Mouse (Mus musculus) gastrocnemius, adult 18-20 months (tissue): Measurements from ENCODE around the gene Rps6kc1. TPM values are rescaled to one million over a fixed set of nuclear protein-coding genes. Genes with fewer than 3 reads are reported as not detected.

Experiments
- DNase-seq: peaks from one replicate; pipeline ENCODE4 v3.0.0; 2021; ENCODE audit warnings: low spot score
- total RNA-seq, 2 experiments: library from RNA; stranded (reverse); gene quantifications; 2 replicates each; pipeline ENCODE4 v1.2.3; 2021

Gene Rps6kc1
- total RNA-seq, 2 experiments from 2014 or later = 18.2 to 18.7 TPM

DNA sequence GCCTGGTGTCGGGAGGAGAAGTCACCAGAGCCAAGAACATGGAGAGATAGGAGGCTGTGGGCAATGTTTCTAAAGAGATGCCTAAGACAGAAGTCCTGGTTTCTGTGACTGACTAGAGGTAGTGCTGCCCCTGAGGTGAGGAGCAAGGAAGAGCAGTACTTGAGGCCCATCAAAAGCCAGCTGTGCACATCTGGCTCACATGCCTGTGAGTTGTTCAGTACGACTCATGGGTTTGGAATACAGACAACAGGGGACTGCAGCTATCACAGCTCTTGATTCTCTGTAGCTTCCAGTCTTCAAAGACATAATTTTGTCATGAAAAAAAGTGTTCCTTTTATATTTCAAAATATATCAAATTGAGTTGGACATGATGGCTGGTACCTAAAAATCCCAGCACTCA is 10.5 kb downstream of the Rps6kc1 start:
- DNase-seq = no peak

DNA sequence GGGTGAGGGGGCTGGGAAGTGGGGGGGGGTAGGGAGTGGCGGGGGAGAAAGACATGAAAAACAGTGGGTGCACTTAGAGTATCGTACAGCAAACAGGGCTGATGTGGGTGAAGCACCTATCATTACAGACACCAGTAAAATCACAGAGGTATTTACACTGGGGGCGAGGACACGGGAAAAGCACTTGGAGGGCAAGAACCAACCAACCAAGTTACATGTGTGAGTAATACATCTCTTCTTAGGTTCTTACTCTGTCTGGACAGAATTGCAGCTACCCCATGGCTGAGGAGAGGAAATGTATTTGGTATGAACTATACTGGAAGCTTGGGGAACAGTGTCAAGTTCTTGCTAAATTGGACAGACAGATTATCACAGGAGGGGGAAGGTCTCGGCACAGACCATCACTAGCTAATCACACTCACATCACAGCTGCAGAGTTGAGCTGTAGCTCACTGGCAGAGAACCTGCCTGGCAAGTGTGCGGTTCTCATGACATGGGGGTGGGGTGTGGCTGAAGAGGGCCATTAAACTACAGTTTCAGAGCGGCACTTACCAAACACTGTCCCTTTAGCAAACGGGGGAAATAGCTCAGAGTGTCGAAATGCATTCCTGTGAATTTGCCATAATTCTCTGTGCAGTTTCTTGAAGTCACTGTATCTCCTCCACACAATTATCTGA is 12.5 kb downstream of the Rps6kc1 start:
- DNase-seq = peak; percentile 28

DNA sequence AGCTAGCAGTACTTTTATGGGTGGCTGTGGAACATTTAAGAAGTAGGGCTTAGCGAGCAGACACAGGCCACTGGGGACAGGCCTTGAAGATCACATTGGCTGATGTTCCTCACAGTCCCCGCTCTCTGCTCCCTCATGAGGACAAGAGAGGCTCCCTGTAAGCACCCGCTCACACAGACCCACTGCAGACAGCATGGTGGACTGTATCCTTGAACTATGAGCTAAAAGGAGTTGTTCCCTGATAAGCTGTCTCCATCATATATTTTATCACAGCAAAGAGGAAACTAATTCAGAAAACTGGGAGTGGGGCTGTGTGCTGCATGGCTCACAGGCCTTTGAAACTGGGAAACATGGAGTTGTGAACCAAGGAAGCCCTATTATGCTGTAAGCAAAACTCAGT is 13.4 kb downstream of the Rps6kc1 start:
- no peak for DNase-seq

DNA sequence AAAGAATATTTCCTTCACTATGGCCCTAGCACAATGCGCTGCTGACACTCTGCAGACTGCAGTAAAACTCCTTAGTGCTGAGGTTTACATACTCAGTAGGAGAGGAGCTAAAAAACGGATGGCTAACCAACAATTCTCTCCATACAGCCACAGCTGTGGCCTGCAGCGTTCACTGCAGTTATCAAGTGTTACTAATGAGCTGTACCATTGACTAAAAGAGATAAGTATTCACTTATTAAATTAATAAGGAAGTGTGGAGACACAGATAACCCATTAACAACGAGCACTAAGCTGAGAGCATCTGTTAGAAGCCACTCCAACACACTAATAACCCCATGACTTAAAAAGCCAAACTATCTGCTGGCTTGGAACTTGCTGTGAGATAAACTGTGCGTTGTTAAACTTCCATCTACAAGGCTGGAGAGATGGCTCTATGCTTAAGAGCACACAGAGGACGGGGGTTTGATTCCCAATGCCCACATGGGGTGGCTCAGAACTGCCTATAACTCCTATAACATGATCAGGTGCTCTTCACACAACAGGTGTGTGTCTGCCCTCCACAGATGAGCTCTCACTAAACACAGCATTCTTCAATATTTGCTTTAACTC is 17.9 kb downstream of the Rps6kc1 start:
- no peak for DNase-seq

DNA sequence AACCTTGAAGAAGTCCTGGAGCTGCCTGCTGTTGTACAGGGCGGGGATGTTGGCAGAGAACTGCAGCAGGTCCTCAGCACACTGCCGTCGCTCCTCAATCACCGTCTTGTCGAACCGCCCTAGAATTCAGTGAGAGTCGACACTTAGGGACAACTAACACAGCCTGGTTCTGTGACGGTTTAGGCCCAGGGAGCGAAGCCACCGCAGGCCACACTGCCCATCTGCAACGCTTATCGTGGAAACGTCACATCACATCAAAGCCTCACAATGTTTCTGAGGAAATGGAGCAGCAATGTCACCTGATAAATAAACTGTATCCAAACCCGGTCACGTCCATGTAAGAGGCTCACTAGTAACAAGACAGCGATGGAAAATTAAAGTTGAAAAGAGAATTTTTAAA is 22.9 kb downstream of the Rps6kc1 start:
- no peak for DNase-seq

DNA sequence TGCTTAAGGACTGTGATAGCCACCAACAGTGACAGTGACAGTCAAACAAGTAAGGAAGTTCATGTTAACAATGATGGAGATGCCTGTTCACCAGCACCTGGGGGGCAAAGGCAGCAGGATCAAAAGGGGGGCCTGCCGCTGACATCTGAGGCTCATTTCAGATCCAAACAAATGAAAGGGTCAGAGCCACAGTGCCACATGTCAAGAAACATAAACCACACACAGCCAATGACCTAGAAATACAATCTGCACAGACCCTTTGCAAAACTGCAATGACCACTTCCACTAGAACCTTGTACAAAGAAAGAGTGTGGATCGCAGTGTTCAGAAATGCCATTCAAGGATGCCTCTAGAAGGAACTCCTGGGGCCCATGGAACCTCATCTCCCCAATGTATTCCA is 23.5 kb downstream of the Rps6kc1 start:
- no peak for DNase-seq

DNA sequence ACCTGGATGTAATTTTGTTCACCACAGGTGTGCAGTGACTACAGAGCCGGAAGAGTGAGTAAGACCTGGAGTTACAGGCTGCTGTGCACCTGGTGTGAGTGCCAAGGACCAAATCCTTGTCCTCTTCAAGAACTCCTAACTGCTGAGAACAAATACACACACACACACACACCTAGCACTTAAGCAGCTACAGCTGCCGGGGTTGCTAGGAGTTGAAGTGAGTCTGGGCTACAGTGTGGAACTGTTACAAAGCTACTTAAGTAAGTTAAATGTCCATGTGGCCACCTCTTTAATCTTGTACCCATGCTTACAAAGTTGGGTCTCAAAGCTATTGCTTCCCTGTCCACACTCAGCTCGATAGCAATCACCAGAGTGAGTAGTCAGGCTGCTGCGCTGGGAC is 25.6 kb downstream of the Rps6kc1 start:
- DNase-seq = no peak

DNA sequence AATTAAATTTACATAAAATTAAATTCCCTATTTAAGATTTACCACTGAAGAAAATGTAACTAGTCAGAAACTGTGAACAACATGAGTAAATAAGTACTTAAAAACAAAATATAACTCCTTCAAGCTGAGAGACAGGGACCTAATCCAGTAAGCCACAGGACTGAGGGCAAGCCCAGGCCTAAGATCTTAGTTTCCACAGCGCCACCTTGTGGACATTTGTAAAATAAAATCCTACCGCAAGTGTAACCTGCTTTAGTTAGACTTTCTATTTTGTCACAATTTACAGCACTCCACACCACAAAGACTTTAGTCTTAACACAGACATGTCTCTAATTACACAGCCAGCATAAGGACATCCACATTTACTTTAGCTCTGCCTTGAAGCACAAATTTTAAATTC is 30.1 kb downstream of the Rps6kc1 start:
- peak; percentile 64 for DNase-seq

DNA sequence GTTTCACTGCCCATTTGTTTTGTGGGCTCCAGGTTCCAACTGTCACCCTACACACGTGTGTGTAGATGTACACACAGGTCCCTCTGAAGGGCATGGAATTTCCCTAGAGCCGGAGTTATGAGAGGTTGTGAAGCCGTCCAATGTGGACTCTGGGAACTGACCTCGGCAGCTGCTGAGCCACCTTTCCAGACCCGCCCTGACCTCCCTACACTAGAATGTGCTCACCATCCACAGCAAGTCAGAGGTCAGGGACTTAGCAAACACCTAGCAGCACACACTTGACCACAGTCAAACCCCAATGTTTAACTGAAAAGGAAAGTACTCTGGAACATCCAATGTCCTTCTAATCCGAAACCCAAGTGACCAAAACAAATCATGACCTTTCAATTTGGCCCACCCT is 30.9 kb downstream of the Rps6kc1 start:
- DNase-seq = no peak

DNA sequence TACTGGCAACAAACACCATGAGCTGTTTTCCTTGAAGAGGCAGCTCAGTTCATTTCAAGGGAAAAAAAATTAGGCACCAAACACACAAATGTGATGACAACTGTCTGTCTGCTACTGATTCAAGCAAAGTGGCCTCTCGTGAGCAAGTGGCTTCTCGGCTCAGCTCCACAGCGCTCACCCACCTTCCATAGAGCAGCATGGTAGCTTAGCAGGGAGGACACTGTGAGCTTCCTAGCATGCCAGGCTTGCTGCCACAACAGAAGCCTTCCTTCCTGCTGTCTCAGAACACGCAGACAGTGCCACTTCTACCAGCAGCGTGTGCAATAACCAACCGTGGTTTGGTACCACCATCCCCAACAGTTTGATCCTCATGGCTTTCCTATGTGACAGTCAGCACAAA is 35.8 kb downstream of the Rps6kc1 start:
- DNase-seq = no peak

DNA sequence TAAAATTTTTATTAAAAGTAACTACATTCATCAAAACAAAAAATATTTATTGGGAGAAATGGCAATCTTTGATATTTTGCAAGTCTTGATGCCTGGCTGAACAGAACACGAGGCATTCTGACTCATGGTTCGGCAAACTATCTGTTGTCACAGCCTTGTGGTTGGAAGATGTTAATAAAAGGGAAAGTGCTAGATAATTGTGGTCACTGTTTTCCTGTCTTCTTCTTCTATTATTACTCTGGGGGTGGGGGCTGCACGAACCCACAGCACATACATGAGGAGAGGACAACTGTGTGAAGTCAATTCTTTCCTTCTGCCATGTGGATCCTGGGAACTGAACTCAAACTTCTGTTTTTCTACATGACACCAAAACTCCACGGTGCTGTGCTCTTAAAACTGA is 36.5 kb downstream of the Rps6kc1 start:
- no peak for DNase-seq

DNA sequence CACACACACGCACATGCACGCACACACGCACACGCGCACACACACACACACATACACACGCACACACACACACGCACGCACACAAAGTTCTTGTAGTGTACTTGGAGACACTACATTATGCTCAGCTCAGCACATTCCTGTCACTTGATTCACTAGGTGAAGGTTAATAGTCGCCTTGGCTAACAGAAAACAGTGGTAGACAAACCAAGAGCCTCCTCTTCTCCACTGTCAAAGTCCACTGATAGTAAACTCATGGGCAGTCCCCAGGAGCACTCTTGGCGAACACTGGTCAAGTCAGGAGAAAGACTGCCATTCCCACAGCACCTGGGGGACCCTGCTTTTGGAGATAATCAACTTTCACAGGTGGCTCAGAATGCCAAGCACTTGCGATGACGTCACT is 40.5 kb downstream of the Rps6kc1 start:
- no peak for DNase-seq

DNA sequence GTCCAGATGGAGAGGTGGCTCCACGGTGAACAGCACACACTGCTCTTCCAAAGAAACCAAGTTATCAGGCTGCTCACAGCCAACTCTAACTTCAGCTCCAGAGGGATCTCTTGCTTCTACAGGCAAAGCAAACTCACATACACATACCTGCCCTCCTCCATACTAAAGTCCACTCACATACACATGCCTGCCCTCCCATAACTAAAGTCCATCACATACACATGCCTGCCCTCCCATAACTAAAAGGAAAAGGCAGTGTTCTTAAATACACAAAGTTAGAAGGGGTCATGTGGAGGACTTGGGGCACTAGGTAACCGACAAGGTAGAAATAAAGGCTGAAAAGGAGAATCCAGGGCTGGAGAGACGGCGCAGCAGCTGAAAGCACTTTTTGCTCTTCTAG is 41.6 kb downstream of the Rps6kc1 start:
- DNase-seq = no peak

DNA sequence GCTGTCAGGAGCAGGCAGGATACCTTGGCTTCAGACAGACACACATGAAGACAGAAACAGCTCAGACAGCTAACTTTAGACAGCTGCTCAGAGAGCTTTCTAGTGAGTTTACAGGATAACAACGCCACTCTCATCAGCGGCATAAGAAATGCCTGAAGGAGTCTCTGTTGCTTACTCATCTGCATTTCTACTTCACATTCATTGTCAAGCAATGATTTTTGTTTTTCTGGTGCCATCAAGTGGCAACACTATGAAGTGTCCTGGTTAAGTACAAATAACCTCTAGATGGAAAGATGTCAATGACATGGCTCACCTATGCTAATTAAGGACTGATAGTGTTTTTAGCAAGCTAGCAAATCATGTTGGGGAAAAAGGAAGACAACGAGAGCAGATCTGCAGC is 42.8 kb downstream of the Rps6kc1 start:
- DNase-seq = no peak

DNA sequence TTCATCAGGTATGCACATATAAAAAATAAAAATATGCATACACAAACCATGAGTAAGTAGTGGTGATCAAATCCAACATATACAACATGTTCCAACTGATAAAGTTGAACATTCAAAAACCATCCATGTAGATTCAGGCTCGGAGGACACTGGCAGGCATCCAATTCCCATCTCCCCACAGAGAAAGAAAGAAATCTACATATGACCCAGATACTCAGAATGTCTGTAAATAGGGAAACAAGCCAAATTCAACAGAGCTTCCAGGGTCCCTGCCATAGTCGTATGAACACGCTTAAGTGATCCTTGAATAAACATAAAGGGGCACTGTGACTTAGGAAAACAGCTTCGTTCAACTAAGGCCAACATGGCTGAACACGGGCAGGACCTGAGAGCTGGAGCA is 49.9 kb downstream of the Rps6kc1 start:
- no peak for DNase-seq

DNA sequence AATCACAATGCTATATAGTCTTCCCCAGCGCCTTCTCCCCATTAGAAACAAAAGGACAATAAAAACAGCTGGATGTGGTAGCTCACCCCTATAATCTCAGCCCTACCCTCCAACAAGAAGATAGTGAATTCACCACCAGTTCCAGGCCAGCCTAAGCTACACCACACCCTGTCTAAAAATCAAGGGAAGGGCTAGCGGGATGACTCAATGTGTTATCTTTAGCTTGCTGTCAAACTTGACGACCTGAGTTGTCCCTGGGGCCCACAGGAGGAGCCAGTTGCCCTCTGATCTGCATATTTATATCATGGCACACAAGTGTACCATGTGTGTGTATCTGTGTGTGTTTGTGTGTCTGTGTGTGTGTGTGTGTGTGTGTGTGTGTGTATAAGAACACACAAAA is 57.1 kb downstream of the Rps6kc1 start:
- no peak for DNase-seq

DNA sequence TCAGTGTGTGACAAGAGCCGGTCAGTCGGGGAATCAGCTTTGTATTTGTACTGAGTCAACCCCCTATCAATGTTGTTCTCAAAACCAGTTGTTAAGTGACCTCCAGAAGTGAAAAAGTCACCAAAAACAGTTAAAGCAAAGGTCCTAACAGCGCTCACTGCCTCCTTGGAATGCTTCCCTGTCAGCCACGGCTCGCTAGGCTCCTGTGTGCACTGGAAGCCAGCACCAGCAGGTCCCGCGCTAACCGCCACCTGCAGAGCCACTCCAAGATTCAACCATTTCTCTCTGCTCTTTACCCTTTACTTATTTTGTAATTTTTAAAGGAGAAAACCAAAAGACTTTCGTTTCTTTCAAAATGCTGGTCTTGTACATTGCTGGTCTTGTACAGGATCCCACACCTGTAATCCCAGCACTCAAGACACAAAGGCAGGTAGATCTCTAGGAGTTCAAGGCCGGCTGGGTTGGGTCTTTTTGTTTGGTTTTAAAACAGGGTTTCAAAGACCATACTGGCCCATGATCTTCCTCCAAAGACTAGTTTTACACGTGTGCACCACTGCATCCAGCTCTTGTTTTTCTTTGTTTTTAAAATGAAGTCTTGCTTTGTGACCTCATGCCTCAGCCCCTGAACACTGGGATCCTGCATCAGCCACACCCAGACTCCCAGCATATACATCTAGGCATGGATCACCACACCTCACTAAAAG is 62.3 kb downstream of the Rps6kc1 start:
- no peak for DNase-seq

DNA sequence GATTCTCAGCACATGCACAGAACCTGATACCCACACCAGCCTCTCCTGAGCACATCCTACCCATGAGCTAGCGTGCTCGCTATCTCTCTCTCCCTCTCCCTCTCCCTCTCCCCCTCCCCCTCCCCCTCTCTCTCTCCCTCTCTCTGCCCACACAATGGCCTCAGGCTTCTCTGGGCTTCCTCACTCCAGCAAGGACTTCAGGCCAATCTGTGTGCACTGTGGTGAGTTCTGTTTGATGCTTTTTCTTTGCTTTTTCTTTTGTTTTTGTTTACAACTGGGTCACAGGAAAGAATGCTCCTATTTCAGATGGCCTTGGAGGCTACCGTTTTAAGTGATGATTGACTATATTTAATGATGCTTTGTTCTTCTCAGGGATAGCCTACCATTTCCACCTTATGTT is 62.9 kb downstream of the Rps6kc1 start:
- DNase-seq = no peak

DNA sequence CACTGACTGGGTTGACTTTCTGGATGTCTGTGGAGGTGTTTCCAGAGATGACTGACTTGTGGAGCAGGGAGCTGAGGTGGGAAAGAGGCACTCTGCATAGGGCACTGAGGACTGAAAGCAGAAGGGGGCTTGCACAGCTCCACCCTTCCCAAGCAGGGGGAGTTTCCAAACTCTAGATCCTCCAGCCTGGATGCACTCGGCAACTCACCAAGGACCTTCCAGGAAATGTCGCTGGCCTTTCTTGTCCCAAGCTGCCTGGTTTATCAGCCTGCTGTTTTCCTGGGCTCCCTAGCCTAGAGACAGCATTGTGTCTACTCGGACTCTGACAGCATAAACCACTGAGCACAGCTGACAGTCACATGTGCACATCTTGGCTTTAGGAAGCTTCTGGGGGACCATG is 64.6 kb downstream of the Rps6kc1 start:
- DNase-seq = no peak

DNA sequence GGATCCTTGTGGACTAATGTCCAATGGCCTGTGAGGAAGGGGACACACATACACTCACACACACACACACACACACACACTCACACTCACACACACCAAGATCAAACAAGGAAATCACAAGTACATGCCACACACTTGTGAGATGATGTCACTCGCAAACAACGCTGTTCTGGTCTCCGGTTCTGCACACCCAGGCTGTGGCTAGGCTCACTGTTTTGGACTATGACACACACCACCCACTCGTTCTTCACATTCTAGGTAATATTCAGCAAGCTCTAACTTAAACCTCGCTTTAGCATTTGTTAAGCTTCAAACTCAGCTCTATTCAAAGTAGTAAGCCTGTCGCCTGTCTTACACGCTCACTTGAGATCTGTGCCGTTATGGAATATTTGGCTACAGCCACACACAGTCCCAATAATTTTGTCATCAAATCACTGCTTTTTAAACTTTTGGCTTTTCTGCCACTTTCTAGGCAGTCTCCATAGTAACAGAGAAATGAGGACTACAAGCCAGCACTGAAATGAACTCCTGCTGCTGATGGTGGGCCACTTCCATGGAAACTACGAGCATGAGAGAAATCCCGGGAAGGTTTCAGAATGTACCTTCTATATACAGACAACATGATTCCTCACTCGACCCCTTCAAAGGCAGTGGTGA is 65.4 kb downstream of the Rps6kc1 start:
- DNase-seq = no peak

DNA sequence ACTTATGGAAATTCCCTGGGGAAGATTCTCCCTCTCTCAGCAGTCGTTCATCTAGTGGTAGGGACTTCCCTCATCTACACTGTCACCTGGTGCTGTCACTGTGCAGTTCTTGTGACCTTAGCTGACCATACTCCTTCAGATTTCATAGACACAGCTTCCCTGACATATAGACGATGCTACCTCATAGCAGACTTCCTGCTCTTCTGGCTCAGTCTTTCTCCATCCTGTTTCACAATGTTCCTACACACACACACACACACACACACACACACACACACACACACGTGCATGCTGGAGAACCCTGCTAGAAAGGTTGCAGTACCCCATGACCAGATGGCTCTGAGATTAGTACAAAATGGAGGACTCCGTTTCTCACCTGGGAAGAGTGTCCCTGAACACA is 66.2 kb downstream of the Rps6kc1 start:
- no peak for DNase-seq

DNA sequence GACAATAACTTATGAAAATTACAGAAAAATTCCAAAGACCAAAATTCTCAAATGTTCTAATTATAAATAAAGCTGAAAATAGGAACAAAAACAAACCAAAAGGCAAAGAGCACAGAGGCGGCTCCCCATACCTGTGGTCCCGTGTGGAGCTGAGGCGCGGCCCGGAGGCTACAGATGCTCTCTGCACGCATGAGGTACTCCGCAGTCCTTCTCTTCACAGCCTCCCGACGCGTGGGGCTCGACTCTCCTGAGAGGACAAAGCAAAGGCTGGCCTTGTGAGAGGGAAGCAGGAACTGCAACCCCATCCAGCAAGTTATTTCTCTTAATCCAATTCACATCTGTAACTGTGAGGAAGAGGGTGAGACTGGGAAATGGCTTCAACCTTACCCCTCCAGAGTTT is 67.2 kb downstream of the Rps6kc1 start:
- DNase-seq = no peak

DNA sequence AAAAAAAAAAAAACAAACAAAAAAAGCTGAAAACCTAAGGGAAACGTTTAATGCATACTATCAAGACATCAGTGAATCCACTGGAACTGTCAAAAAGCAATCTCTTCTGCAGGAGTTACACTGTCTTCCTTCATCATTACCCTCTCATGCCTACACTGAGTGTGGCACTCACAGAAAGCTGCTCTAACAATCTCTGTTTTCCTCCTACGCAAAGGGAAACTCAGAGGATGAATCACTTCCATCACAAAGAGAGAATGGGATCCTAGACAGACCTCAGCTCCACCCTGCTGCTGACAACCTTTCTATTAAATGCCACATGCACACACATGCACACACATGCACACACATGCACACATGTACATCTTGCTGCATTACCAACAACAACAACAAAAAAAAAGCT is 75.5 kb downstream of the Rps6kc1 start:
- no peak for DNase-seq
